In the genomic region with DNA sequence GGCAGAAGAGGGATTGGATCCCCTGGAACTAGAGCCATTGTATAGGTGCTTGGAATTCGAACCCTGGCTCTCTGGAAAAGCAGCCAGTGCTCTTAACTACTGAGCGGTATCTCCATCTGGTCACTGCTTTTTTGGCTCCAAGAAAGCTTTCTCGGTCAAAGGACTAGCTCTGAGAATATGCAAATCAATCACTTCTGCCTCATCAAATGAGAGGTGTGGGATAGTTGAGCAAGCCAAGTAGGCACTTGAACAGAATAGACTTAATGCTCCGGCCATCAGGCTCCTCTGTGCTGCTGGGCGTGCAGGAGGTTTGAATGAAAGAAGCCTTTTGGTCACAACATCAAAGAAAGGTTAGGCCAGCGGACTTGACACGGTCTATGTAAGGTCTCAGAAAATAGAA, we compare ENCODE assay signal across 23 mouse cellular contexts. TPM values are rescaled to one million over a fixed set of nuclear protein-coding genes. Genes with fewer than 3 reads are reported as not detected.
"Had no signal": no experiment of that assay in that cellular context is flagged by ENCODE, and none has a peak within 500 bp of the region (broad histone marks: within the 10 kb centered on the region; RNA-seq: fewer than 3 reads in every experiment).

No protein-coding gene starts in this region.

- H3K36me3 ChIP-seq: heart, embryonic 10.5 days; heart, embryonic 12.5 days; hindbrain, embryonic 13.5 days; hindbrain, embryonic 15.5 days; intestine, embryonic 15.5 days; limb, embryonic 10.5 days; limb, embryonic 12.5 days; liver, embryonic 13.5 days; liver, embryonic 15.5 days had no signal

- H3K9ac ChIP-seq: heart, embryonic 12.5 days; hindbrain, embryonic 13.5 days; hindbrain, embryonic 15.5 days; intestine, embryonic 15.5 days; limb, embryonic 12.5 days; liver, embryonic 13.5 days; liver, embryonic 15.5 days had no signal

- H3K4me3 ChIP-seq: gastrocnemius, adult 2 months; heart, adult 2 months; heart, embryonic 10.5 days; heart, embryonic 12.5 days; hindbrain, embryonic 13.5 days; hindbrain, embryonic 15.5 days; intestine, embryonic 15.5 days; limb, embryonic 10.5 days; limb, embryonic 12.5 days; liver, embryonic 13.5 days; liver, embryonic 15.5 days had no signal

- ATAC-seq: inflammation-experienced regulatory T-cells, adult 6 months; intestine, embryonic 15.5 days; intestine, postnatal 0 days had no signal

- H3K27ac ChIP-seq: gastrocnemius, adult 2 months; heart, adult 2 months; heart, embryonic 10.5 days; hindbrain, embryonic 13.5 days; hindbrain, embryonic 15.5 days; intestine, embryonic 15.5 days; limb, embryonic 10.5 days; limb, embryonic 12.5 days; liver, embryonic 13.5 days; liver, embryonic 15.5 days had no signal

- H3K4me2 ChIP-seq: heart, embryonic 12.5 days; hindbrain, embryonic 13.5 days; intestine, embryonic 15.5 days; limb, embryonic 12.5 days; liver, embryonic 11.5 days; liver, embryonic 13.5 days; liver, embryonic 15.5 days had no signal

- DNase-seq: gastrocnemius, adult 2 months; gastrocnemius, postnatal 10 days; gastrocnemius, postnatal 25 days; heart, adult 2 months; heart, postnatal 10 days; heart, postnatal 4 days; kidney, adult 8-10 months; kidney, postnatal 10 days; kidney, postnatal 25 days; kidney, postnatal 4 days; liver; liver, embryonic 13.5 days had no signal

- H3K9me3 ChIP-seq: heart, embryonic 10.5 days; heart, embryonic 12.5 days; hindbrain, embryonic 13.5 days; hindbrain, embryonic 15.5 days; intestine, embryonic 15.5 days; limb, embryonic 10.5 days; limb, embryonic 12.5 days; liver, embryonic 13.5 days; liver, embryonic 15.5 days had no signal

- H3K4me1 ChIP-seq: liver, embryonic 13.5 days; liver, embryonic 15.5 days had no signal

- H3K27me3 ChIP-seq: hindbrain, embryonic 13.5 days; hindbrain, embryonic 15.5 days had no signal

RNA-seq across cellular contexts. Expression of a gene that starts 5.0 kb away (rescaled TPM):
- polyA plus RNA-seq: inflammation-experienced regulatory T-cells, adult 6 months had no signal
